Mouse (Mus musculus) thymus, postnatal 36 days (tissue): ENCODE results near the gene Necap2.

Source experiments
- DNase-seq, 2 experiments: peaks; one replicate each; pipeline ENCODE4 v3.0.0; 2022; ENCODE audit warnings: mixed read lengths in 2 of 2

Necap2 gene

GRCm38 (mm10) chr4:141072502-141072901 lies 5.7 kb downstream of the Necap2 start:
- DNase-seq, result no peak

GRCm38 (mm10) chr4:141069731-141070130 lies 8.4 kb downstream of the Necap2 start:
- DNase-seq, result peak; percentile 36 to 40

DNA sequence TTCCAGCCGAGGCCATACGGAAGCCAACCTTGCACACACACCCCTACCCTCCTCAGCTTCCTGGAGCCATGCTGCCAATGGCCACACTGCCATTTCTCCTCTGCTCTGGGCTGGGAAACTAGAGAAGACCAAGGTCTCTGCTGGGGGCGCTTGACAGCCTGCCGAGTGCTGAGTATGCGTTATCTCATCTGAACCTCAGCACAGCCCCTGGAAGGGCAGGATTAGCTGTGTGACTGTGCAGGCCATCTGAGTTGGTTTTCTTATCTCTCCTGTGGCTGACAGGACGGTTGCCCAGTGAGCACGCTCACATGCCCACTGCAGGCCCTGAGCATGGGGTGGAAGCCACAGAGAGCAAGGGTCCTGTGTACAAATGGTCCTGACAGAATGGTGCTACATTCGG lies 9.5 kb downstream of the Necap2 start:
- no peak for DNase-seq

DNA sequence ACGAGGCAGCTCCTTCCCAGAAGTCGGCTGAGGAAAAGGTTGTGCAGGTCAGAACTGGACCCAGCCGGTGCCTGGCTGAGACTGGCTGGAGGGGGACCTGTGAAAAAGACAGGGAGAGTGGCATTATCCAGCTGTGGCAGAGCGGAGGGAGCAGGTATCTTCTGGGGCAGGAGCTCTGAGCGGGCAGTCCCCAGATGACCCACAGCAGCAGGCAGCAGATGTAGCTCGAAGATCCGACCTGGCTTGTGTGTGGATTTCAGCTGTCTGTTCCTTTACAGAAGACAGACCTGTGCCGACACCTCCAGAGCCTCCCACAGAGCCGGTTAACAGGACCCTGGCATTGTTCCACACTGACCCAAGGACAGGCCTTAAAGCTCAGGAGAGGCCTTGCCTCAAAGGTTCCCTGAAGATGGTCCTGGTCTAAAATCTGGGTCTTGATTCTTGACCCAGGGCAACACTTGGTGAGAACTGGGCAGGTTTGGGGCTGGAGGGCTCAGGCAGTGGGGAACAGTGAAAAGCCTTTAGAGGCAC lies 10.6 kb downstream of the Necap2 start:
- DNase-seq, result no peak

DNA sequence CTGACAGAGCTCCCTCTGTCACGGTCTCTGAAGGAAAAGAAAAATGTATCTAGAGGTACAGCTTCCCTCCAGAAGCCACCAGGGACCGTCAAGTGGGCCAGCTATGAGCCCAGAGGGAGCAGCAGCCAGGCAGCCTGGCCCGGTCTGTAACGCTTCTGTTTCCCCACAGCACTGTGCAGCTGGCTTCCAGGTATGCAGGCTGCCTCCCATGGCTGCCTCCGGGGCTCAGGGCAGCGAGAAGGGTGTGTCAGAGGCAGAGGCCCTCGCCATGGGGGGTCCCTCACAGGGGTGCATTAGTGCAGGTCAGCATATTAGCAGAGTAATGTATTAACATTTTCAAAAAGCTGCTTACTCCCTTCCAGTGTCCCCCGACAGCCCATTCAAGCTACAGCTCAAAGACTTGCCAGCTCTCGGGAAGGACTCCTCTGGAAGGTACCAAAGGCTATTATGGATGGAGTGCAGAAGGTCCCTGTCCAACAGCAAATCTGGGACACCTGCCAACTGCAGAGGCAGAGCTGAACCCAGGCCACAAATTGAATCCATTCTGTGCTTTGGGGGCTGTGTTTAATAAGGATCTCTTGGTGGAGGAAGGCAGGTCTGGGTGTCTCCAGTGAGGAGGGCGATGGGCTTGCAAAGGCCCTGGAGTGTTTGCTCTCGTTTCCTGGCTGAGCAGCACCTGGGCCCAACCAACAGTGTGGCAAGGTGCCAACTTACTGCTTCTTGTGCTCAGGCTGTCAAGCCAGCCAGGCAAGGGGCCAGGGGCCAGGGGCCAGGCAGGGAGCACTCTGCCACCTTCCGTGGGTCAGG lies 11.2 kb downstream of the Necap2 start:
- no peak for DNase-seq

GRCm38 (mm10) chr4:141065123-141065522 lies 13.0 kb downstream of the Necap2 start:
- DNase-seq, result peak; percentile 82 to 84

- DNase-seq, result no peak
Observed at GRCm38 (mm10) chr4:141064104-141064659, 14.0 kb downstream of the Necap2 start.

- DNase-seq, result peak; percentile 99 to 100
Observed at GRCm38 (mm10) chr4:141060426-141061301, 17.5 kb downstream of the Necap2 start, which contains the start of gene Crocc. TSS of gene Crocc (minus strand) at chr4:141060550.

DNA sequence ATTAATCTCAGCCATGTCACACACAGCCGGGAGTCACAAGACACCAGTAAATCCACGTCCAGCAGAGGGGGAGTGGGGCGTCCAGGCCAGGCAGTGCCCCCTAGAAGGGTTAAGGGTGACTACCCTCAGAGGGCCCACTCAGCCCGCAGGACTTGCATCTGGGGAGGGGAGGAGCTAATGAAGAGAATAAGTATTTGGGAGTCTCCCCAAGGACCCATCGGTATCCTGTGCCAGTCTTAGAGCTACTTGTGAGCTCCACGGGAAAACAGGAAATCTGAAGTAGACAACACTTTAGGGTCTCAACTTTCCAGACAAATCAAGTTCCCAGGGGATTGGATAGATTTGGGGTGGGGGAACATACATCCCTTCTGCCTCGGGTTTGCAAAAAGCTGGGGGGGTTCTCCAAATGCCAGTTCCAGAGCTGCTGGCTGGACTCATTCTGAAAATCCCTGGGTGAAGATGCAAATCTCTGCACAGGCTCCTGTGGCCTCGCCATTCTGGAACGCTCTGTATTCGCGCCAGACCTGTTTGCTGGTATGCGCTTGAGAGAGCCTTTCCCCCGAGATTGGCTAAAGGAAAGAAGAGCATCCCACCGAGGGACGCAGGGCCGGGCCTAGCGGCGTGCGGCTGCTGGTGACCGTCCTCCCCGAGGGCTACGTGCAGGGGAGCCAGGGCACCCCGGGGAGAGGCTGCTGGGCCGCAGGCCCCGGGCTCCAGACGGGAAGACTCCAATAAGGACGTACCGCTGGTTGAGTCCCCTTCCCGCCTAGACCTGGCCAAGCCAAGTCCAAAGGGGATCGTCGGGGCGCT lies 18.3 kb downstream of the Necap2 start:
- no peak for DNase-seq

DNA sequence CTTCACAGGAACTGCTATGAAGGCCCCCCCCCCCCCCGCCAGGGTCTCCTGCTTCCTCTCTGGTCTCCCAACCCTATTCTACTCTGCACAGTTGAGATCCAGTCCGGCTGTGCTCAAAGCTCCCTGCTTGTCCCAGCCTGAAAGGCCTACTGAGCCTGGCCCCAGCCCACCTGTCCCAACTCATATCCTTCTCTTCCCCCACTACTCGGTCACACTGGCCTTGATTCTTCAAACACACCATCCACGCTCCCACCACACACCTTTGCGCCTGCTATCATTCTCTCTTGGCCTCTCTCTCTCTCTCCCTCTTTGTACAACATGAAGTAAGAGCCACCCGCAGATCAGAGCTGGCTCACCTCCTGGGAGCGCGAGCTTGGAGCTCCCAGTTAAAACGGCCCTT lies 19.3 kb downstream of the Necap2 start:
- no peak for DNase-seq

DNA sequence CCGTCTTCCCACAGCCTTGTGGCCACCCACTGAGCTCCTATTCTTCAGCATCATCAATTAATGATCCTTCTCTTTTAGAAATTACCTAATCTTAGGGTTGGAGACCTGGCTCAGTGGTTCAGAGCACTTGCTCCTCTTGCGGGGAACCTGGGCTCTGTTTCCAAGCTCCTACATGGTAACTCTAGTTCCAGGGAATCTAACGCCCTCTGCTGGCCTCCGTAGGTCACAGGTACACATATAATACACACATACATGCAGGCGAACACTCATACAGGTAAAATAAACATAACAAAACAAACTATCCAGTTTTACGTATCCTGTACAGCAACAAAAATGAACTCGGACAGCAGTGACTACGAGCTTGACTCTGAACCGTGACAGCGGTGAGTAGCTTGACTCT lies 21.2 kb downstream of the Necap2 start:
- DNase-seq, result no peak

- no peak for DNase-seq
Observed at GRCm38 (mm10) chr4:141053568-141054161, 24.5 kb downstream of the Necap2 start.

DNA sequence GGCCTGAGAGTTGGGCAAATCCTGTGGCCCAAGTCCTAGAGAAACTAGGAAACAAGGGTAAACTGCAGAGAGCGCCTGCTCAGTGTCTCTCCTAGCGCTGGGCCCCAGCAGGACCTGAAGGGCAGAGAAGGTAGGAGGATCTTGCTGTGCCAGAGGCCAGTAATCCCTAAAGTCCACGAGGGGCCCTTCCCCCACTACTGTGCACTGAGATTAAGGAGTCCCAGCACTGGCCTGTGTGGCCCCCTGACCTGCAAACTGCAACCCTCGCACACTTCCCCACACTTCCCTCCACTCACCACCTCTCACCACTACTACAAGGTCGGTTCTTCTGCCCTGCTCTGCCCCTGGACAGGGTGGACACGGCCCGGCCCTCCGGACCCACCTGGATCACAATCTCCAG lies 25.0 kb downstream of the Necap2 start:
- DNase-seq, result no peak

GRCm38 (mm10) chr4:141052442-141052841 lies 25.7 kb downstream of the Necap2 start:
- DNase-seq, result no peak

- DNase-seq, result no peak
Observed at GRCm38 (mm10) chr4:141049476-141049835, 28.7 kb downstream of the Necap2 start.

DNA sequence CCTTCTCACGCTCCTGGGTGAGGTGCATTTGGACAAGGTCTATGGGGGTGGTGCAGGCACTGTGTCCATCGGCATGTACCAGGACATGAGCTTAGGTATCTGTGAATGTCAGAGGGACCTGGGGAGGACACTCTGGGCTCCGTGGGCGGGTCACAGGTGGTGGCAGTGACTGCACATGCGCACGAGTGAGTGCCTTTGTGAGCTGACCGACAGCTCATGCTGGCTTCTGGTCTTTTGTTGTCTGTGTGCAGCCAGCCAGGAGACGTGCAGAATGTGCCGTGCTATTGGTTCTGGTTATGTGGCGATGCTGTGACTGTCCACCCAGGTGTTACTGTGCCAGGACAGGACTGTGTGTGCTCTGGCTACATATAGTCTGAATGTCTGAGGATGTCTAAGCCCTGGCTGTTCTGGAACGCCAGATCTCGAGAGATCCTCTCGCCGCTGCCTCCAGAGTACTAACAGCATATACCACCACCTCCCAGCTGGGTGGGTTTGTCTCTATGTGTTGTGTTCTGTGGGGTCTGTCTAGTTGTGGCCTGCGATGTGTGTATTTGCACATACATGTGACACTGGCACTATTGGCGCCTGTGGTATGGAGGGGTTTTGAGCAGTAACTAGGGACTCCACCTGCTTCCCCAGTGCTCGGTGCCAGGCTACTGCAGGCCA lies 29.2 kb downstream of the Necap2 start:
- no peak for DNase-seq

DNA sequence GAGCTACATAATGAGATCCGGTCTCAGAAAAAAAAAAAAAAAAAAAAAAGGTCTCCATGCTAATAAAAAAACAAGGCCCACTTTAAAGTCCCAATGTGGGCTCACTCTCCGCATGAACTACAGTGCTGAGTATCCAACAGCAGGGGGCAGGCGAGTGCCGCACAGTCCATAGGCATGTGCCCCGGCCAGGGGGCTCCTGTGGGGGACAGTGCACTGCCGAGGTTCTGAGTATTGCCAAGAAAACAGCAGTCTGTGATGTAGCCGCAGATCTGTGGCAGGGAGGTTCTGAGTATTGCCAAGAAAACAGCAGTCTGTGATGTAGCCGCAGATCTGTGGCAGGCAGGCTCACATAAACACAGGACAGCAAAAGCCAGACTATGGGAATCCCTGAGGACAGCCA lies 33.3 kb downstream of the Necap2 start:
- peak; percentile 64 to 66 for DNase-seq

- no peak for DNase-seq
Observed at GRCm38 (mm10) chr4:141041117-141041516, 37.0 kb downstream of the Necap2 start.

DNA sequence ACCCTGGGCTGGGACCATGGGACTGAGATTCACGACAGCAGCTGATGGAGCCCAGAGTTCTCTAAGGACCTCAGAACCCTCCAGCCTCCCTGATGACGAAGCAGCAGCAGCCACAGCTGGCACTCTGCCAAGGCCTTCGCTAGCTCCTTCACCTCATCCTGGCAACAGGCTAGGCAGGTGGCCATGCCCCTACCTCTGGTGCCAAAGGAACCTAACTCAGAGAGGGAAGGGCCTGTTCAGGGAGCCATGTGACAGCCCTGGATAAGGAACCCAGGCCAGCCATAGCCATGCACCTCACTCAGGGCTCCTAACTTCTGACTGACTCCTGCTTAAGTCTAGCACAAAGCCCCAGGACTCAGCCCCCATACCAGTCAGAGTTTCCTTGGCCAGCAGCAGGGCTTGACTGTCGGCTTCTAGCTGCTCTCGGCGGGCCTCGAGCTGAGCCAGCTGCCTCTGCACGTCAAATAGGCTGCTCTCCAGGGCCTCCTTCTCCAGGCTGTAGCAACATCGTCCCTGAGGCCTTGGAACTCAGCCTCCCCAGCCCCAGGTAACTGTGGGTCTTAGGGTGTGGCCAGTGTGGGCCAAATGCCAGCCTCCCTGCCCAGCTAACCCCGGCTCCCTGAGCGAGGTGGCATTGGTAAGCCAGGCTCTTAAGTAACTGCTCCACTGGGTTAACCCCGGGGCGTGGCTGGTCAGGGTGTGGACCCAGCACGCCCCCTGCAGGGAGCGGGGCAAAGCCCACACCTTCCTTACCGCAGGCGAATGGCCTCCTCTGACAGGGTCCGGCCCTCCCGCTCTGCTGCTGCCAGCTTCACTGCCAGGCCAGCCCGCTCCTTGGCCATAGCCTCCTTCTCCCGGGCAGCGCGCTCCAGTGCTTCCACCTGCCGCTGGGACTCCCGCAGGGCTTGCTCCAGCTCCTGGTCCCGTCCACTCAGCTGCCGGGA lies 44.3 kb downstream of the Necap2 start:
- DNase-seq, result no peak

- DNase-seq, result peak; percentile 76 to 78
Observed at GRCm38 (mm10) chr4:141031733-141032132, 46.4 kb downstream of the Necap2 start.
